Mouse (Mus musculus): Measurements from ENCODE around the gene Ahdc1. TPM values are rescaled to one million over a fixed set of nuclear protein-coding genes. Genes with fewer than 3 reads are reported as not detected.

Ahdc1 gene
- polyA plus RNA-seq, 1 experiment from 2014 or later: 2.8 TPM

DNA sequence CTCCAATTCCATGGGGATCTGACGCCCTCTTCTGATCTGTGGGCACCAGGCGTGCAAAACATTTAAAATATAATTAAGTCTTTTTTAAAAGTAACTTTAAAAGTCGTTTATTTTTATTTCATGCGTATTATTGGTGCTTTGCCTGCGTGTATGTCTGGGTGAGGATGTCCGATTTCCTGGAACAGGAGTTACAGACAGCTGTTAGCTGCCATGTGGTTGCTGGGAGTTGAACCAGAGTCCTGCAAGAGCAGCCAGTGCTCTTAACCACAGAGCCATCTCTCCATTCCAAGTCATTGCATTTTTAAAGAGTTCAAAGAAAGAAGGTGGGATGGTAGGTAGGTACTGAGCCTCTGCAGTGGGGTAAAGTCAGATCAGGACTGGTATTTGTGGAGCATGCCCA is 43.5 kb downstream of the Ahdc1 start:
- peaks cover 33% of the 10 kb centered on the region for H3K4me1 ChIP-seq (replicated peaks; ENCODE audit: control insufficient read depth, insufficient read depth)

DNA sequence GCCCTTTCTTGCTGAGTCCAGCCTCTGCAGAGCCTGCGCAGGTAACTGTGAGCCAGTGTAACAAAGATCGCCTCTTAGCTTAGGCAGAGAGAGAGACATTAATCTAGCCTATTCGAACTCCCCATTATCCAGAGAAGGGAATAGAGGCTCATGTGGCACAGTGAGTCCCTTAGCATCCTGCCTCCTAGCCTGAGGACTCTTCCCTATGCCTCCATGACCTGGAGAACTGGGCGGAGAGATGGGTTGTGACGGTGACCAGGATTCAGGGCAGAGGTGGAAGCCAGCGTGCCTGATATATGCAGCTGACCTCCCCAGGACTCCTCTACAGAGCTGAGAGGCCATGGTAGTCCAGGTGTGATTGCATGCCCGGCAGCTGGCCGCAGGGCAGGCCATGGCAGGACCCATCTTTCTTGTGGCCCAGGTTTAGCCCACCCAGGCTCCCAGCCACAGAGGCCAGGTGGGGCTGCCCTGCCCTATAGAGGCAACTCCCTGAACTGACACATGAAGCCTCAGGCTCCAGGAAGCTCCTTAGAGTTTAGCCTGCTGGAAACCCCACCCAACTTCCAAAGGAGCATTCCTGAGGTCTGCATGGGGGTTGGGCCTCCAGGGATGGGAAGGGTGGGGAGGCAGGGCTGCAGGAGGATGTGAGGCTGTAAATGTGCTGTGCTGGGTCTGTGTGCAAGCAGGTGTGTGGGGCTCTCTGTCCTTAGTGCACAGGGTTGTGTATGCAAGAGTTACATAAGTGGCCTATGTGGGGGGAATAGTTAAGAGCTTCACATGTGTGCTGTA is 44.3 kb downstream of the Ahdc1 start:
- WGBS: 50% methylated on average over 8 of the region's 8 CpGs
- no peak overlapping the region for H3K9ac ChIP-seq (ENCODE audit: low read length)
- peaks cover 25% of the 10 kb centered on the region for H3K4me1 ChIP-seq (replicated peaks; ENCODE audit: control insufficient read depth, insufficient read depth)

More for the DNA sequence above, 43.5 kb downstream of the Ahdc1 start:
- DNase-seq (ENCODE audit: low spot score): no peak
- H3K9me3 ChIP-seq (ENCODE audit: control insufficient read depth, low read length): no peaks in the 10 kb centered on the region
- TF ChIP-seq CTCF (IDR thresholded peaks at IDR 0.05; ENCODE audit: low read depth) (no peak), EP300 (optimal IDR thresholded peaks at IDR 0.05) (no peak)
- no peak overlapping the region for H3K4me3 ChIP-seq (ENCODE audit: low read depth, low read length)
- H3K27ac ChIP-seq (replicated peaks): peak overlapping the region; percentile 88; the same call in 1 of the 2 replicates
- ATAC-seq (ENCODE audit: low FRiP score, low TSS enrichment): no peak
- 0 out of 2 replicates have a peak, but pooled peaks cover 2% of the 10 kb centered on the region for H3K36me3 ChIP-seq (ENCODE audit: control insufficient read depth, insufficient read depth, low read length)
- no peaks in the 10 kb centered on the region for H3K27me3 ChIP-seq (ENCODE audit: control insufficient read depth, insufficient read depth, low read length)
- 70% methylated on average over 6 of the region's 6 CpGs for WGBS
- no peak overlapping the region for H3K4me2 ChIP-seq (replicated peaks; ENCODE audit: low read depth)
- H3K9ac ChIP-seq (ENCODE audit: low read length): no peak overlapping the region

DNA sequence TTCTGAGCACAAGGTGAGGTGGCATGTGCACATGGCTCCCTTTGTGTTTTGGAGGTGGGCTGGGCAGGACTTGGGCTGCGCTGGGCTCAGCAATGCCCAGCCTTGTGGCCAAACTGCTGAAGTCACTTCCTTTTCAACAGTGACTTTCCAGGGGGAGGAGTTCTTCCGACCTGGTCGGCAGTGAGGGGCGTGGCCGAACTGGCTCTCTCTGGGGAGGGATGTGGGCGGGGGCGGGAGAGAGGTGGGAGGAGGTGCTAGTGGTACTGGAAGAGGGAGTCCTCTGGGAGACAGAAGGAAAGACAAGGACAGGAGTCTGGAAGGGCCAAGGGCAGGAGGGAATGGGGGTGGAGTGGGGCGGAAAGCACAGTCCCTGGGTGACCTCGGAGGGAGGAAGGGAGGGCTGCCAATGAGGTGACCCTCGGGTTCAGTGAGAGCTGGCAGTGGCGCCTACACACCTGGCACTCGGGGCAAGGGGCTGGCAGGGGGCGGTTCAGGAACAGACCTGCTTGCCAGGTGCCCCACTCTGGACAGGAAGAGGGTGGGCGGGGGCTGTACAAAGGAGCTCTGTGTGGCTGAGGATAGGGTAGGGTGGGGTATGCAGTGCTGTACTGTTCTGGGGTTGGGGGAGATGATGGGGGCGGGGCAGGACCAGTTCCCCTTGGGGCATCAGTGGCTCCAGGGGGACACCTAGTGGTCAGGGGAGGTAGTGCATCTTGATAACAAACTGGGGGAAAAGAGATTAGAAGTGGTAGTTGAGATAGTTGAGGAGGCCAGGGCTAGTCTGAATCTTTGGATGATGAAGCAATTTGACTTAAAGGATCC is 45.2 kb downstream of the Ahdc1 start:
- 0 out of 2 replicates have a peak overlapping the region, but pooled peaks have one; percentile 4 for H3K4me3 ChIP-seq (ENCODE audit: low read depth, low read length)
- no peaks in the 10 kb centered on the region for H3K27me3 ChIP-seq (ENCODE audit: control insufficient read depth, insufficient read depth, low read length)
- DNase-seq (ENCODE audit: low spot score) (peak; percentile 96), ATAC-seq (ENCODE audit: low FRiP score, low TSS enrichment) (peak; percentile 73)
- no peaks in the 10 kb centered on the region for H3K9me3 ChIP-seq (ENCODE audit: control insufficient read depth, low read length)
- peaks cover 22% of the 10 kb centered on the region for H3K4me1 ChIP-seq (replicated peaks; ENCODE audit: control insufficient read depth, insufficient read depth)
- peak overlapping the region; percentile 42 for H3K4me2 ChIP-seq (replicated peaks; ENCODE audit: low read depth)
- 4% methylated on average over 15 of the region's 15 CpGs for WGBS
- H3K9ac ChIP-seq (ENCODE audit: low read length): no peak overlapping the region
- H3K27ac ChIP-seq (replicated peaks): peak overlapping the region; percentile 88
- TF ChIP-seq CTCF (IDR thresholded peaks at IDR 0.05; ENCODE audit: low read depth): peak; percentile 84
- no peak for TF ChIP-seq EP300 (optimal IDR thresholded peaks at IDR 0.05)
- H3K36me3 ChIP-seq (ENCODE audit: control insufficient read depth, insufficient read depth, low read length): peaks cover 5% of the 10 kb centered on the region

More for the DNA sequence above, 44.3 kb downstream of the Ahdc1 start:
- peak; percentile 78 for DNase-seq (ENCODE audit: low spot score)
- peak; percentile 71 for ATAC-seq (ENCODE audit: low FRiP score, low TSS enrichment)
- H3K36me3 ChIP-seq (ENCODE audit: control insufficient read depth, insufficient read depth, low read length): 0 out of 2 replicates have a peak, but pooled peaks cover 2% of the 10 kb centered on the region
- no peaks in the 10 kb centered on the region for H3K9me3 ChIP-seq (ENCODE audit: control insufficient read depth, low read length)
- peak overlapping the region; percentile 42; the same call in 1 of the 2 replicates for H3K4me2 ChIP-seq (replicated peaks; ENCODE audit: low read depth)
- H3K27ac ChIP-seq (replicated peaks): peak overlapping the region; percentile 88
- no peak overlapping the region for H3K4me3 ChIP-seq (ENCODE audit: low read depth, low read length)
- no peak for TF ChIP-seq EP300 (optimal IDR thresholded peaks at IDR 0.05)
- TF ChIP-seq CTCF (IDR thresholded peaks at IDR 0.05; ENCODE audit: low read depth): no peak
- no peaks in the 10 kb centered on the region for H3K27me3 ChIP-seq (ENCODE audit: control insufficient read depth, insufficient read depth, low read length)

DNA sequence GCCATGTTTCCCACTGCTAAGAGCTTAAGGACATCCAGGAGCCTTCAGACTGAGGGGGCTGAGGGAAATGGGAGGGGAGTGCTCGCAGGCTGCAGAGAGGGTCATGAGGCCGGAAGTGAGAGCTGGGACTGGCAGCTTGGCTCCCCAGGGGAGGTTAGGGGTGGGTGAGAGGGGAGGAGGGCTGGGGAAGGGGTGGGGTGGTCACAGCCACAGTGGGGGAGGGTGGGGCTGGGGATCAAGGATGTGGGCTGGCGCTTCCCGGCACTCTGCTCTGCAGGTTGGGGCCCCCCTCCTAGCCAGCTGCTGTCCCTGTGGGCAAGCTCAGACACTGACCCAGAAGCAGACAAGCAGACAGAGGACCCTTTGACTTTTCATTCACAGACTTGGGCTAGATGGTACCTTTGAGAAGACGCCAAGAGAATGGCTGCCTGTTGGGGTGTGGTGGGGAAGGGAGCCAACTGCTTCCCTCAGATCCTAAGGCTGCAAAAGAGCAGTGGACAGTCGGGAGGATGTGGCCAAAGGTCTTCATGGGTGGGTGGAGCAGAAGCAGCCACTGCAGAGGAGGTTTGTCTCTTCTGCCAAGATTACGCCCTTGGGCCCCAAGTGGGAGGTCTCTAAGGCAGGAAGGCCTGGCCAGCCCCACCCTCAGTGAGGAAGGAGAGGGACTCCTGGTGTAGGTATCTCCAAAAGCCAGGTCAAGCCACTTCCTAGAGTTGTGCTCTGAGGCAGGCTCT is 46.5 kb downstream of the Ahdc1 start:
- Histone ChIP-seq H3K4me3 (ENCODE audit: low read depth, low read length) (no peak overlapping the region), H3K9ac (ENCODE audit: low read length) (peak overlapping the region; percentile 23; the same call in 1 of the 2 replicates), H3K36me3 (ENCODE audit: control insufficient read depth, insufficient read depth, low read length) (peaks cover 18% of the 10 kb centered on the region), H3K4me2 (replicated peaks; ENCODE audit: low read depth) (peak overlapping the region; percentile 17; the same call in 1 of the 2 replicates), H3K4me1 (replicated peaks; ENCODE audit: control insufficient read depth, insufficient read depth) (peaks cover 17% of the 10 kb centered on the region), H3K9me3 (ENCODE audit: control insufficient read depth, low read length) (no peaks in the 10 kb centered on the region), H3K27me3 (ENCODE audit: control insufficient read depth, insufficient read depth, low read length) (no peaks in the 10 kb centered on the region), H3K27ac (replicated peaks) (peak overlapping the region; percentile 81)
- 18% methylated on average over 7 of the region's 7 CpGs for WGBS
- peak; percentile 64 for DNase-seq (ENCODE audit: low spot score)
- no peak for ATAC-seq (ENCODE audit: low FRiP score, low TSS enrichment)
- TF ChIP-seq CTCF (IDR thresholded peaks at IDR 0.05; ENCODE audit: low read depth) (no peak), EP300 (optimal IDR thresholded peaks at IDR 0.05) (no peak)

- 81% methylated on average over 4 of the region's 4 CpGs for WGBS
- H3K4me3 ChIP-seq (ENCODE audit: low read depth, low read length): no peak overlapping the region
- ATAC-seq (ENCODE audit: low FRiP score, low TSS enrichment) (no peak), DNase-seq (ENCODE audit: low spot score) (no peak)
- TF ChIP-seq CTCF (IDR thresholded peaks at IDR 0.05; ENCODE audit: low read depth): no peak
- no peak for TF ChIP-seq EP300 (optimal IDR thresholded peaks at IDR 0.05)
- H3K4me1 ChIP-seq (replicated peaks; ENCODE audit: control insufficient read depth, insufficient read depth): peaks cover 17% of the 10 kb centered on the region
- no peaks in the 10 kb centered on the region for H3K9me3 ChIP-seq (ENCODE audit: control insufficient read depth, low read length)
- H3K36me3 ChIP-seq (ENCODE audit: control insufficient read depth, insufficient read depth, low read length): peaks cover 20% of the 10 kb centered on the region
- no peak overlapping the region for H3K4me2 ChIP-seq (replicated peaks; ENCODE audit: low read depth)
- H3K27me3 ChIP-seq (ENCODE audit: control insufficient read depth, insufficient read depth, low read length): no peaks in the 10 kb centered on the region
- peak overlapping the region; percentile 81 for H3K27ac ChIP-seq (replicated peaks)
- peak overlapping the region; percentile 23; the same call in 1 of the 2 replicates for H3K9ac ChIP-seq (ENCODE audit: low read length)
Observed at GRCm38 (mm10) chr4:133058123-133058453, 47.0 kb downstream of the Ahdc1 start.

Measured in stomach, postnatal 0 days (tissue).